Mouse (Mus musculus): ENCODE data around the gene Rapgef6.

Gene Rapgef6

DNA sequence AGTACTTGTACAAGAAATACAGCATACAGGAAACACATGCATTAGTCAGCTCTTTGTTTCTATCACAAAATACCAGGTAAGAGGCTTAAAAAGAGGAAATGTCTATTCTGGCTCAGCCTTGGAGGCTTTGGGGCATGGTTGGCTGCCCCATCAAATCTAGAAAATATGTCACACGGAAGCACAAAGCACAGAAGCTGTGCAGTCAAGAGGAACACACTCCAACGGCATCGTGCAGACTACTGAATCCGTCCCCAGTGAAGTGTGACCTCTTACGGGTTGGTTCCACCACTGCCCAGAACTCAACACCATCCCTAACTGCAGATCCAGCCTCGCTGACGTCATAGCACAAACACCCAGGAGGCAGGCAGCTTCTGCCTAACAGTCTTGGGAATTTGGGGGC, 210.9 kb downstream of the Rapgef6 start:
- no peak for DNase-seq (ENCODE audit: extremely low spot score)

DNA sequence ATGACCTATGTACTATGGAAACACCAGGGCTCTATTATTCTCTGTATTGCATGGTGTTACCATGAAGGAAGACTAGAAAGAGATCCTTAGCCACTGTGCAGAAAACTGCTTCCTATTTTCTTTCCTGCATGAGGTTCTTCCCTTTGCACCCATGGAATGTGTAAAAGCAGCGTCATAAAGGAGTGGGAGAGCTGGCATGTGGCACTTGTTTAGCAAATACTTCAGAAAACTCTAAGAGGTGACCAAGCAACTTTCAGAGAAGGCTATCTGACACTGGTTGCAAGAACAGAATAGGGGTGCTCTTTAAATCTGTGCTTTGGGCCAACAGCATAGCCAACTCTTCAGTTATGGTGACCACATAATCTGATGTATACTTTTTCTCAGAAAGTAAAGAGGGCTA, 212.5 kb downstream of the Rapgef6 start:
- DNase-seq (ENCODE audit: extremely low spot score): no peak

DNA sequence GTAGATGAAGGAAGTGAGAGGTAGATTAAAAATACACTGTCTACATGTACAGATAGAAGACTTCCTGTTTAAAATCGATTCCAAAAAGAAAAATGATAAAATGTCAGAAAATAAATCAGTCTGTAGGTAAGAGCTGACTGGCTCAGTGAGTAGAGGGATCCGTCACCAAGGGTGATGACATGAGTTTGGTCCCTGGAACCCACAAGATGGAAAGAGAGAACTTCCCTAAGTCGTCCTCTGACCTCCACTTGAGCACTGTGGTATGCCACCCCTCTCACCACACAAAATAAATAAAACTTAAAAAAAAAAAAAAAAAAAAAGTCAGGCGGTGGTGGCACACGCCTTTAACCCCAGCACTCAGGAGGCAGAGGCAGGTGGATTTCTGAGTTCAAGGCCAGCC, 214.3 kb downstream of the Rapgef6 start:
- DNase-seq (ENCODE audit: extremely low spot score): no peak

DNA sequence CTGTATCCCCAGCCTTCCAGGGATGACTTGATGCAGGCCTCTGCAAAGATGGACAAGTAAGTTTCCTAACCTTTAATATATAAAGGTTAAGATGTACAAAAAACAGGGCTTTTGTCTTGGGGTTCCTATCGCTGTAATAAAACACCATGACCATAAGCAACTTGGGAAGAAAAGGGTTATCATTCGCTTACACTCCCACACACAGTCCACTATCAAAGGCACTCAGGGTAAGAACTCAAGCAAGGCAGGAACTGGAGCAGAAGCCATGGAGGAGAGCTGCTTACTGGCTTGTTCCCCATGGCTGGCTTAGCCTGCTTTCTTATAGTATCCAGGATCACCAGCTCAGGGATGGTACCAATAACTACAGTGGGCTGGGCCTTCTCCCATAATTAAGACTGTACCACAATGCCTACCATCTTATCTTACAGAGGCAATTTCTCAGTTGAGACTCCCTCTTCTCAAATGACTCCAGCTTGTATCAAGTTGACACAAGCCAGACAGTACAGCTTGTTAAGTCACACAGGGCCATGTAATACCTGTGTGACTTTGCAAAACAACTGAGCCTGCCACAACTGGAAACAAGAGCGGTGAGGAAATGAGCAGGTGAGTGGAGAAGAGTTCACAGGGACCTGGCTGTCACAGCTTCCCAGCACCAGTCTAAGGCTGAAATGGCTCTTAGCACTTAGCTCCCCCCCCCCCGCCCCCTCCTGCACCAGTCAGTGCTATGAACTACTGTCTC, 216.5 kb downstream of the Rapgef6 start:
- DNase-seq (ENCODE audit: extremely low spot score): no peak

DNA sequence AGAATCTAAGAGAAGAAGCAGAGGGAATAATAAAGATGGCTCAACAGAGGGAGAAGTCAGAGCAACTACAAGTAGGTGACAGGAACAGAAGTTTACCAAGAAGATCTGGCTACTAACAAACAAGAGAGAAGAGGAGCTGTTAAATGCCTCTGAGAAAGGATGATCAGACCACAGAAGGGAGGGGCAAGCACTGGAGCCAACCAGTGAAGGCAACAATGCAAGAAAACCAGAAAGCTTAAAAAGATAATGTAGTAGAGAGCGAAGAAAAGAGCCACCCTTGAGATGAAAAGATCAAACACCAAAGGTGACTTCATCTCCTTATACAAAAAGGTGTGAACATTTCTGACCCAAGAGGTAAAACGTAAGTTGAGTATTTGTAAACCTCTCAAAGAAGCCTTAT, 218.7 kb downstream of the Rapgef6 start:
- no peak for DNase-seq (ENCODE audit: extremely low spot score)

DNA sequence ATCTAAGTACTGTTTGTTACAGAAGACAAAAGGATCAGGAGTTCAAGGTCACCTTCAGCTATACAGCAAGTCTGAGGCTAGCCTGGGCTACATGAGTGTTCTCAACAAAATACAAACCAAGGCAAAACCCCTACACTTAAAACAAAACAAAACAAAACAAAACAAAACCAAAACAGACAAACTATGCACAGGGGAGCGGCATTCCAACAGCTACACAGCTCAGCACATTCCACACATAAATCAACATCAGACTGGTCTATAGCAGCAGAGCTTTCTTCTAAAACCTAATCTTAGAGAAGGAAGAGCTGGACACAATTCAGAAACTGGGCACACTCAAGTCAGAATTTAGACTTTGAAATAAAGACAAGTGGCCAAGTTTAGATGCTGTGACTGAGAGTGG, 221.6 kb downstream of the Rapgef6 start:
- DNase-seq (ENCODE audit: extremely low spot score): no peak
